Mouse (Mus musculus) 416B (cell line): ENCODE data around the gene Kng2.
"Not testable (repeated sequence)": the region's sequence is repeated elsewhere in the genome, so short reads cannot be mapped to it uniquely, and the experiment has no call there.

Source experiments
- DNase-seq: peaks from one replicate; pipeline ENCODE4 v3.0.0; 2011; ENCODE audit warnings: low read depth

Kng2 gene

DNA sequence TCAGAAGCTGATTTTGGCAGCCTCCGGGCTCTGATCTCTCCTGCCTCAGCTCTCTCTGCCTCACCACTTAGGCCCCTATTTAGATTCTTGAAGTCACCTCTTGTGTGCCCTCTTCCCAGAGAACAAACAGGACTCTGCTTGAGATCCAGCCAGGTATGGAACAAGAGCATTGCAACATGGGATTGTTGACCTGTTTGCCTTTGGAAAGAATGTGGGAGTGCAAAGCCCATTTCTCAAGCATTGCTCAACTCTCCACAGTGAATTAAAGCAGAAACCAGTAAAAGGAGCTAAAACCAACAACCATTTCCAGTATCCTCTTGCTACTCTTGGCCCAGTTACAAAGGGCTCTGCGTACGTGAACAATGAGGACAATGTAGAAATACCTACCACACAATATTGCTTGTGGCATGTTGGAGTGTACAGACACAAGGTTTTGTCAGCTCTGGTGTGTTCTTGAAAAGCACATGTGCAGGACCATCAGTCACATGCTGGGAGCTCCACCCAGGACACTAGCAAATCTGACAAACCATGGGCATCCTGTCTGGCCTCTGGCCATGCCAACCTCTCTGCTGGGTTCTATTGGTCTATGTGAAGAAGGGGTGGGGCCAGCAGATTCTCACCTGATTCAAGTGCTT, at the start of gene Kng2:
Kng2 (minus strand) TSS at position 517 of the 635 bp plus-strand sequence.
- not testable (repeated sequence) for DNase-seq

GRCm38 (mm10) chr16:23077516-23077915, 48.2 kb upstream of the Kng2 start:
- not testable (repeated sequence) for DNase-seq

DNA sequence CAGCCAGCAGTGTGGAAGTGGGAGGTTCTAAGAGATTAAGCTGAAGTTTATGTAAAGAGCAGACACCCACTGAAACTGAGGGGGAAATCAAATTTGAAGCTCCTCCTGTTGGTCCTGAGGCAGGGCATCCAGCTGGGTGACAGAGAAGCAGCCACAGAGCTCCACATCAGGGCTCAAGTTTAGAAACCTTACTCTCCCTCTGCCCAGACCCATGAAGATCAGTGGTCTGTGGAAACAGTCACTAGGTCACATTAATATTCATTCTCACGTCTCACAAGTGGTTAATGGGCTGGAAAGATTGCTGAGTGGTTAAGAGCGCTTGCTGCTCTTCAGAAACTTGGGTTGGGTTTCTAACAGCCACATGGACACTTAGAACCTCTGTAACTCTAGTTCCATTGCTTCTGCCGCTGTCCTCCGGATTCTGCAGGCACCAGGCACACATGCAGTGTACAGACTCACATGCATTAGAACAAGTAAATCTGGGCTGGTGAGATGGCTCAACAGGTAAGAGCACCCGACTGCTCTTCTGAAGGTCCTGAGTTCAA, 31.6 kb upstream of the Kng2 start:
- DNase-seq, result not testable (repeated sequence)

GRCm38 (mm10) chr16:23059630-23060029, 30.3 kb upstream of the Kng2 start:
- DNase-seq, result not testable (repeated sequence)

DNA sequence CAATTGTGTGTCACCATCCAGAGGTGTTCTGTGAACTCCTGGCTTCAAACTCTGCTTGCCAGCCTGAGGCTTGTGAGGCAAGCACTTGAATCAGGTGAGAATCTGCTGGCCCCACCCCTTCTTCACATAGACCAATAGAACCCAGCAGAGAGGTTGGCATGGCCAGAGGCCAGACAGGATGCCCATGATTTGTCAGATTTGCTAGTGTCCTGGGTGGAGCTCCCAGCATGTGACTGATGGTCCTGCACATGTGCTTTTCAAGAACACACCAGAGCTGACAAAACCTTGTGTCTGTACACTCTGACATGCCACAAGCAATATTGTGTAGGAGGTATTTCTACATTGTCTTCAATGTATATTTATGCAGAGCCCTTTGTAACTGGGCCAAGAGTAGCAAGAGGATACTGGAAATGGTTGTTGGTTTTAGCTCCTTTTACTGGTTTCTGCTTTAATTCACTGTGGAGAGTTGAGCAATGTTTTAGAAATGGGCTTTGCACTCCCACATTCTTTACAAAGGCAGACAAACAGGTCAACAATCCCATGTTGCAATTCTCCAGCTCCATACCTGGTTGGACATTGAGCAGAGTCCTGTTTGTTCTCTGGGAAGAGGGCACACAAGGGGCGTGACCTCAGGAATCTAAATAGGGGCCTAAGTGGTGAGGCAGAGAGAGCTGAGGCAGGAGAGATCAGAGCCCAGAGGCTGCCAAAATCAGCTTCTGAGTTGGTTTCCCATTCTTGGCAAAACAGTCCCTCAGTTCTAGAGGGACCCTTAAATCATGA, 28.6 kb upstream of the Kng2 start, which contains the start of gene Kng1:
Kng1 (plus strand) TSS at position 198 of the 780 bp plus-strand sequence.
- DNase-seq, result not testable (repeated sequence)

- DNase-seq, result peak; percentile 54
Observed at GRCm38 (mm10) chr16:23046319-23046718, 17.0 kb upstream of the Kng2 start.

GRCm38 (mm10) chr16:23040876-23041275, 11.6 kb upstream of the Kng2 start:
- DNase-seq, result no peak

- DNase-seq, result no peak
Observed at GRCm38 (mm10) chr16:23039281-23039680, 10.0 kb upstream of the Kng2 start.

DNA sequence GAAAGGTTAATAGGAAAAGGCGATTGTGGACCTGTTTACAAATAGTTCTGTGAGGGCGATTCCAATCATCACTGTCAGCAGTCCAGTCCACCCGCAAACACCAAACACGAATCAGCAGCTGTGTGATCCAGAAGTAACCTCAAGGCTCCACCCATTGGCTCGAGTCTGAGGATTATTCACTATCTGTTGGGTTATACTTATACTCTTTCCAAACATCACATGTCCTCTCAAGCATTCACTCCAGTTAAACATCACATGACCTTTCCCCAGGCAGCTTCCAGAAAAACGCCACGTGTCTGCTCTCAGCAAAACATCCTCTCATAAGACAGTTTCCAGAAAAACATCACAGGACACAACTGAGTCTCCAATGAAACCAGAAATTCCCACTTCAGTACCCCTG, 8.5 kb upstream of the Kng2 start:
- DNase-seq, result no peak

DNA sequence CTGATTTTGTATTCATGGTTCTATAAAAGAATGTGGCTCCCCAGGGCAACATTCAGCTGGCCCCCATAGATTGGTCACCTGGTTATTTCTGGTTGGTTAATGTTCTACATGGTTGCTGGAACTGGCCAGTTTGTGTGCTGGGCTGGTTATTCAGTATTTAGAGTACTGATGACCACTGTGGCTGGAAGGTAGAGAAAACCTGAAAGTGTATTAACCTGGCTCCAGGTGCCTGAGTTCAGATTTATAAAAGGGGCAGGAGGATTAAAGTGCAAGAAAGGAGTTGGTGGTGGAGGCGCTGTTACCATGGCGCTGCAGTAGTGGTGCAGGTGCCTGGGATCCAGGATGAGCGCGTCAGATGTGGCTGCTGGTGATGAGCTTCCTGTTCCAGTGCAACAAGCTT, 4.4 kb upstream of the Kng2 start:
- DNase-seq, result no peak

GRCm38 (mm10) chr16:23030673-23031435, 1.6 kb upstream of the Kng2 start:
- DNase-seq, result no peak

DNA sequence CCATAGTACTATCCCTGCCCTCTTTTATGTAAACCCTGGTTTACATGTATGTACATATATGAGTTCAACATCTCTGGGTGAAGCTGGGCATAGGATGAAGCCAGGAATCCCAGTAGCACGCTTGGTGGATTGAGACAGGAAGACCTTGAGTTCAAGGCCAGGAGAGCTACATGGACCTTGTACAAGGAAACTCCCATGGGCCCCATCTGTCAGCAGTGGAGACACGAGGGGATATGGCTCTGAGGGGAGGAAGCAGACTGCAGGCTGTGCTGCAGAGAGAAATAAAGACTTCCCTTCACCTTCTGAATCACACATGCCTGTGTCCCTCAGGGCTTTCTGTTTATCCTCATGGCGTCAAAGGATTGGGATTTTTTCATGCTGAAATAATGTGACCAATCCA, 1.9 kb downstream of the Kng2 start:
- DNase-seq, result not testable (repeated sequence)

GRCm38 (mm10) chr16:23026582-23026981, 2.7 kb downstream of the Kng2 start:
- no peak for DNase-seq

DNA sequence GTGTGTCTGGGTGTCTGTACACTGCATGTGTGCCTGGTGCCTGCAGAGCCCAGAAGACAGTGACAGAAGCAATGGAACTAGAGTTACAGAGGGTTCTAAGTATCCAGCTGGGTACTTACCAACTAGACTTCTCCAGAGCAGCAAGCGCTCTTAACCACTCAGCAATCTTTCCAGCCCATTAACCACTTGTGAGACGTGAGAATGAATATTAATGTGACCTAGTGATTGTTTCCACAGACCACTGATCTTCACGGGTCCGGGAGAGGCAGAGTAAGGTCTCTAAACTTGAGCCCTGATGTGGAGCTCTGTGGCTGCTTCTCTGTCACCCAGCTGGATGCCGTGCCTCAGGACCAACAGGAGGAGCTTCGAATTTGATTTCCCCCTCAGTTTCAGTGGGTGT, 4.2 kb downstream of the Kng2 start:
- no peak for DNase-seq

GRCm38 (mm10) chr16:23020571-23020970, 8.7 kb downstream of the Kng2 start:
- DNase-seq, result not testable (repeated sequence)

GRCm38 (mm10) chr16:23014645-23015044, 14.6 kb downstream of the Kng2 start:
- DNase-seq, result not testable (repeated sequence)

DNA sequence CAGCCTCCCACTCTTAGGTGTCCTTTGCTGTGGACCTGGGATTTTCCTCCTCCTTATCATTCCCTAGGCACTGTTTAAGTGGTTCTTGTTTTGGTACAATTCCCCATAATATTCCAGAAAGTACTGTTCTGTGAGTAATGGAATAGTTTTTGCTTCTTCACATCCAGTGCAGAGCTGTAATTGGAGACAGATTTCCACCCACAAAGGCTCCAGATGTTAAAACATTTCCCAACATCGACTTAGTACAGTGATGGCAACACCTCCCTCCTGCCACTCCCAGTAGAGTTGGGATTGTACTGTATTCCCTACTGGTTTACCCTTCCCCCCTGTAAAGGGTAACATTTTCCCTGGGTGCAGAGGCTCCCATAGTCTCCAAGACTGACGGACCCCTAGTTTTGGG, 15.5 kb downstream of the Kng2 start:
- DNase-seq, result not testable (repeated sequence)

GRCm38 (mm10) chr16:22996951-22997350, 32.3 kb downstream of the Kng2 start:
- not testable (repeated sequence) for DNase-seq

DNA sequence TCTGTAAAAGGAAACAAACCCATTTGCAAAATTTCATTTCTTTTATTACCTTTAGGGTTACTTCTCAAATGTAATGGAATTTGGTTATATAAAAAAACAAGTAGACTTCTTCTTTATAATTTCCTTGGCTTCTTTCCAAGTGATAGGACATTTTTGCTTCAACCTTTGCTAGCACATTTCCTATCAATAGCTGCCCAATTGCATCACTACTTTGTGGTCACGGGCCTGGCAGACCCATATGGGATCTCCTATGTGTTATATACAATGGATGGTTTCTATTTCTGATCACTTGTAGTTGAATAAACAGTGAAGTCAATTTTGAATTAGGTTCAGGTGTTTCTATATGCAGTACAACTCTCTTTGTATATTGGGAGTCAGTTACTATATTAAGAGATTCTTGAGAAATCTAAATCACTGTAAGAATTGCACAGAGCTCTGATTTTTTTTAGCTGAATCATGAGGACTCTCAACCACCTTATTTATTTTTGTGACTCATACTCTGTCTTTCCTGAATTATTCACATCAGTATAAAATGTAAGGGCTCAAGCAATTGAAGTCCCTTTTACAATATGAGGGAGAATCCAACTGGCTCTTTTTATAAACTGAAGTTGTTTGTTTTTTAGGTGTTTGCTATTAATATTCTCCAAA, 61.8 kb downstream of the Kng2 start:
- peak; percentile 29 for DNase-seq

DNA sequence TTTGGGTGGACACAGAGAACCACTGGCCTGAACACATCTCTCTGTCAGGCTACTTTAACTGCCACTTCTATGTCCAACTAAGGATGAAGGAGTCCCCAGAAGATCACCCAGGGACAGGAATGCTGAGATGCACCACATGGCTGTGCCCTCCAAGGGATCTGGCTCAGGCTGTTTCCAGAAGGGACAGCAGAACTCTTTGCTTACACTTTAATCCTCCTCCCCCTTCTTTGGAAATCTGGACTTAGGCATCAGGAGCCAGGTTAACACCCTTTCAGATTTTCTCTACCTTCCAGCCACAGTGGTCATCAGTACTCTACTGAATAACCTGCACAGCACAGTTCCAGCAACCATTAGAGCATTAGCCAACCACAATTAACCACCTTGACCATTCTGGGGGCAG, 66.0 kb downstream of the Kng2 start:
- no peak for DNase-seq

DNA sequence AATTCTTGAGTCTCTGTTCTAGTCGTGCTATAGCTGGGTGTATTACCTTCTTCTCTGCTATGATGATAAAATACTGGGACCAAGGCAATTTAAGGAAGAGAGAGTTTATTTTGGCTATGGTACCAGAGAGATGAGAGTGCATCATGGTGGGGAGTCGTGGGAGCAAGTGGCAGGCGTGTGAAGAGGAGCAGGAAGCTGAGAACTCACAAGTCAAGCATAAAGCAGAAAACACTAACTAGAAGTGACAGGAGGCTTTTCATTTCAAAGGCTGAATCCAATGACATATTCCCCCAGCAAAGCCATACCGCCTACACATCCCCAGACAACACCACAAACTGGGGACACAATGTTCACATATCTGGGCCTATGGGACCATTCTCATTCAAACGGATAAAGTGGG, 67.0 kb downstream of the Kng2 start:
- DNase-seq, result no peak

DNA sequence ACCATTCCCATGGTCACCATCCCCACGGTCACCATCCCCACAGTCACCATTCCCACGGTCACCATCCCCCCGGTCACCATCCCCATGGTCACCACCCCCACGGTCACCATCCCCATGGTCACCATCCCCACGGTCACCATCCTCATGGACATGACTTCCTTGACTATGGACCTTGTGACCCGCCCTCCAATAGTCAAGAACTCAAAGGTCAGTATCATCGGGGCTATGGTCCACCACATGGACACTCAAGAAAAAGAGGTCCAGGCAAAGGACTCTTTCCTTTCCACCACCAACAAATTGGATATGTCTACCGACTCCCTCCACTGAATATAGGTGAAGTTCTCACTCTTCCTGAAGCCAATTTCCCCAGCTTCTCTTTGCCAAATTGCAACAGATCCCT, 68.2 kb downstream of the Kng2 start:
- no peak for DNase-seq
